Mouse (Mus musculus) cerebellum, adult 8-10 months (tissue): ENCODE measurements around the gene Rtel1.

Experiments used
- DNase-seq: peaks from one replicate; pipeline ENCODE4 v3.0.0; 2022

The Rtel1 gene

DNA sequence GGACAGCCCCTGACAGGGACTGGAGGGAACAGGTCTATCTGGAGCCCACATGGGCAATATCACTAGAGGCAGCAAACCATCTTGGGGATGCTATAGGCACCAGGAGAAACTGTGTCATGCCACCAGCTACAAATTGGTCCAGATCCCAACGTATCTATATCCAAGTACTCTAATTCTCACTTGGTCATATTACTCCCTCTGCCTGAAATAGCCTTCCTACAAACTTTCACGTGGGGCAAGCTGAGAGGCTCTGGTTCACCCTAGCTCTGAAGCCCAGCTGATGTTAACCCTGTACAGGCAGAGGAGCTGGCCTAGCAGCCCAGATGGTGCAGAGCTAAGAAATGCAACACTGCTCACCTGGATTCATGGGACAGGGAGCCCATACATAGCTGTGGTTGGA, 72.0 kb downstream of the Rtel1 start:
- DNase-seq = no peak

DNA sequence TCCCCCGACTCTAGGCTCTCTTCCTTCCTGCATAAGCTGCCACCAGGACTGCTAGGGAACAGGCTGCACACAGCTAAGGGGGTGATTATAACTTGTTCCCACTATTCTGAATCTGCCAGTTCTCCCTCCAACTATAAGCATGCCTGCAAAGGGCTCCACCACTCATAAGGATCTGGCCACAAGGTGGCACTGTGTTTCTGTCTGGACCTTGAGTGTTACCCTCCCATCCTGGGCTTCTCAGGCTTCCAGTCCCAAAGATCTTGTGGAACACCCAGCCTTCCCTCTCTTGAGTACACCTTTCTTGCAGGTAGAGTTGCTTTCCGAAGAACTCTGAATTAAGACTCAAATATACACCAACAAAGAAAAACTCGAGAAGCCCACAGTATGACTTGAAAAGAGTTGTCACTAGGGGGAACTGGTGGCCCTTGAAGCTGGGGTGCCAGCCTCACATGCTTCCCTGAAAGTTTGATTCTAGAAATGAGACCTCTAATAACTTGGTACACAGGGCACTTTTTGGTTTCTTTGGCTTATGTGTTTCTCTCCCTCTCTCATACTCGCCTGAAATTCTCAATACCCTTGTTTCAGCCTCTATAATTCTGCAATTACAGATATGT, 73.2 kb downstream of the Rtel1 start:
- peak; percentile 89 for DNase-seq

DNA sequence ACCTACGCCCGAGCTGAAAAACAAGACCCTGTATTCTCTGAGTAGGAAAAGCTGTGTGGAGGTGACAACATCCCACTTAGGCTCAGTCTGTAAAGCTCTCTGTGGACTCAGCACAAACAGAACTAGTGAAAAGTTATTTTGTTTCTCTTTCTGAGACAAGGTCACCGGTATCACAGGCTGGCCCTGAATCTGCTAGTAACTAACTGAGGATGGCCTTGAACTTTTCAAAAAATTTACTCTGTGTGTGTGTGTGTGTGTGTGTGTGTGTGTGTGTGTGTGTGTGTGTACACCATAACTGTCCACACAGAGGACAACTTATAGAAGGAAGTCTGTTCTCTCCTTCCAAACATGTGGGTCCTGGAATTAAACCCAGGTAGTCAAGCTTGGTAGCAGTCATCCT, 74.5 kb downstream of the Rtel1 start:
- no peak for DNase-seq

DNA sequence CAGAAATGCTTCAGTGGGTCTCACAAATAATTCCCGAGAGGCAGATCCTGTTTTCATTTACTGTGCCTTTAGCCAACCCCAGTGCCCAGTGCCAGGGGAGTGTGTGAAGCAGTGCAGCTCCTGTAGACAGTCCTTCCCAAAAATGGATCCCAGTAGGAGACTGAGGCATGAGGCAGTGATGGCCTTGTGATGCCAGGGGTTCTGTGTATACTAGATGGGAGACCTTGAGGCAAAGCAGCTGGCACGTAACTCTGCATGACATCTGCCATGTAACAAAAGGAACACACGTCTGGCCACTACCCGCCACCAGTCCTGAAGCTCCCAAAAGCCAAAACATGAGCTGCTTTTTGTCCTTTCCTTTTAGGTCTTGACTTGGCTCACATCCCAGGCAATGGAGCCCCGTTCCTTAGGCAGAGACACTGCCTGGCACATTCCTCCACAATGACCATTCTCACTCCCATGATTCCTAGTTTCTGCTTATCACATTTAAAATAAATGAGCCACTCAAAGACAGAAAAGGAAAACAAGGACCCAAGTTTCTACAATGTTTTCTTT, 77.7 kb downstream of the Rtel1 start:
- DNase-seq = no peak

DNA sequence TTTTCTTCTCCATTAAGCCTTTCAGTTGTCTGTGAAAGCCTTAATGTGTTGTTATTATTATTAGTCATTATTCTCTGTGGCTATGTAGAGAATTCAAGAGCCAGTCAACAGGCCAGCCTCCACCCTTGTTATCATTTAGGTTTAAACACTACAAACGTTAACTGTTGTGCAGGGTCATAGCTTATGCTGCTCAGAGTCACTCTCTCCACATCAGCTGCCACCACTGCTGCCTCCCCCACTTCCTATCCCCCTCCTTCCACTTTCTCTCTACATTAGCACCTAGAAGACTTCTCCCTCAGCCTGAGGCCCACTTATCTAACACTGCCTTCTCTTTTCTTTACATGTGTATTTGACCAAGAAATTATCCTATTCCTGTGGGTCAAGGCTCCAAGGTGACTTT, 82.0 kb downstream of the Rtel1 start:
- DNase-seq = no peak

DNA sequence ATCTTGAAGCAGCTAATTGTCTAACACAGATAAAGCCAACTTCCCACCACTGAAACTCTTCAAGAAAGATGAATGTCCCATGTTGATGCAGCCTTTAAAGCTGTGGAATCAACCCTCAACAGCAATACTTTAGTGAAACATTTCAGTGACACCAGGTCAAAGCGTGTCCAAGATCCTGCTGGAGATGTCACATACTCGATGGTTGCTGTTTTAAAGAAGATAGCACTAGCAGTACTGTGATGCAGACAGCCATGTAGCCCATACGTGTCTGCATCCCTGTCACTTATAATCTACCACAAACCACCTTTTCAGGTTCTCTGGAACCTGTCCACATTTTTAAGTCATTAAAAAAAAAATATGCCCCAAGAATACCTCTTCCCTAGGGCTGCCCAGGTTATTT, 84.2 kb downstream of the Rtel1 start:
- DNase-seq = no peak
